Mouse (Mus musculus) MEL (cell line): ENCODE measurements at regions not wholly inside any gene's neighbourhood (a gene's known extent, or its start where the extent isn't known, plus 50 kb on each side); places are given as distances from the start of the nearest gene placed in this dataset.

ENCODE experiments used
- BHLHE40 ChIP-seq: IDR thresholded peaks from 2 replicates; pipeline ENCODE4 v1.6.1; 2012; ENCODE audit warnings: low read depth, mild to moderate bottlenecking, inconsistent platforms, low read length, improper control_type of control experiment, borderline replicate concordance
- CHD2 ChIP-seq: IDR thresholded peaks from 2 replicates; pipeline ENCODE4 v1.6.1; 2011; ENCODE audit warnings: low read length, improper control_type of control experiment
- CTCF ChIP-seq, 3 experiments: IDR thresholded peaks in 2 of 3; conservative IDR thresholded peaks in 1 of 3; 2 replicates each; pipeline ENCODE4 v1.5.1; 2011 to 2012; ENCODE audit warnings: low read length in 3 of 3, low read depth in 2 of 3, mild to moderate bottlenecking in 2 of 3, improper control_type of control experiment in 1 of 3, inconsistent platforms in 1 of 3, mixed read lengths in 1 of 3, moderate library complexity in 1 of 3; ENCODE audit not compliant: control insufficient read depth in 1 of 3, insufficient read depth in 1 of 3, poor library complexity in 1 of 3, severe bottlenecking in 1 of 3
- MXI1 ChIP-seq: IDR thresholded peaks from 2 replicates; pipeline ENCODE4 v1.6.1; 2011; ENCODE audit warnings: mild to moderate bottlenecking, low read depth, low read length, improper control_type of control experiment
- POLR2A ChIP-seq, 2 experiments: IDR thresholded peaks; 2 replicates each; pipeline ENCODE4 v1.6.1; 2011 to 2012; ENCODE audit warnings: low read length in 2 of 2, mild to moderate bottlenecking in 2 of 2, control low read depth in 1 of 2, improper control_type of control experiment in 1 of 2, low read depth in 1 of 2, moderate library complexity in 1 of 2; ENCODE audit not compliant: control insufficient read depth in 1 of 2, insufficient read depth in 1 of 2, poor library complexity in 1 of 2

DNA sequence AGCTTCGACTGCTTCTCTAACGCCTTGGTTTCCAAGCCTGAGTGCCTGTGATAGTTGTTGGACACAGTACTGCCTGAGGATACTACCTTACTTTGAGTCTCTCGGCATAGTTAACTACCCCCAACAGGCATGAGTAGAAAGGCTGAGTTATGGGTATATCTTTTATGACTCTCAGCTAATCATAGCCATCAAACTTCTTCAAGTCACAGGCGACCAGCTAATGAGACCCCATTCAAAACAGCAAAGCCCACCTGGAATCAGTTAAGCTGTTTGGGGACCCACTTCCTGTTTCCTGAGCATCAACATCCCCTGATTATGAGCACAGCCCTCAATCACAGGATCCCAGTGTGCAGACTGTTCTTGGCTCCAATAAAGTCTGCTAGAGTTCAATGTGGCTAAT lies 71.4 kb downstream of the Atp6v1g3 start:
- TF ChIP-seq CHD2 (no peak), POLR2A (IDR thresholded peaks at IDR 0.05; ENCODE audit: control insufficient read depth in 1 of 2, insufficient read depth in 1 of 2, low read depth in 1 of 2, low read length in 2 of 2, poor library complexity in 1 of 2) (no peak), CTCF (IDR thresholded peaks at IDR 0.05 in 2 of 3, conservative IDR thresholded peaks at IDR 0.05 in 1 of 3; ENCODE audit: control insufficient read depth in 1 of 3, insufficient read depth in 1 of 3, low read depth in 2 of 3, low read length in 3 of 3, poor library complexity in 1 of 3, severe bottlenecking in 1 of 3) (no peak), MXI1 (no peak), BHLHE40 (no peak)
